Mouse (Mus musculus) liver, embryonic 14.5 days (tissue): ENCODE results near the gene Rom1.
"Not testable (repeated sequence)": the region's sequence is repeated elsewhere in the genome, so short reads cannot be mapped to it uniquely, and the experiment has no call there.

Source experiments
- CTCF ChIP-seq: IDR thresholded peaks from 2 replicates; pipeline ENCODE4 v1.5.1; 2016; ENCODE audit warnings: antibody characterized with exemption, low read depth, control low read depth
- EP300 ChIP-seq: IDR thresholded peaks from 2 replicates; pipeline ENCODE4 v1.6.1; 2016; ENCODE audit warnings: antibody characterized with exemption, low read depth

DNA sequence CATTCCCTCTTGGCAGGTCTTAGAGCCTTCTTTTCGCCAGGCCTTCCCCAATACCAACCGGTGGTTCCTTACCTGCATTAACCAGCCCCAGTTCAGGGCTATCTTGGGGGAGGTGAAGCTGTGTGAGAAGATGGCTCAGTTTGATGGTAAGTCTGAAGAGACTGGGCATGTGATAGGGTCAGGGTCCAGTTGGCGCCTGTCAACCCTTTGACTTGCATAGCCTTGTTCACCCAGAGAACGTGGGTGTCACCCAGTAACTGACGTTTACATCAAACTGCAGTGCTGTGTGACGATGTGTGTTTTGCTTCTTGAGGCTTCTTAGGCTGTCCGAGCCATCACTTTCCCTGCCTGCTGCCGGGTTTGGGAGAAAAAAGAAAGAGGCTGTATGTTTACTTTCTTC, 43.3 kb upstream of the Rom1 start:
- not testable (repeated sequence) for TF ChIP-seq CTCF, EP300
